Mouse (Mus musculus): ENCODE measurements around the gene Tmem104. TPM values are rescaled to one million over a fixed set of nuclear protein-coding genes. Genes with fewer than 3 reads are reported as not detected.
A peak's percentile ranks its signal among the peaks of the same experiment; 100 is the strongest.

Gene Tmem104
- total and polyA plus RNA-seq, 2 experiments from 2014 or later, result 8.5 to 12.9 TPM

DNA sequence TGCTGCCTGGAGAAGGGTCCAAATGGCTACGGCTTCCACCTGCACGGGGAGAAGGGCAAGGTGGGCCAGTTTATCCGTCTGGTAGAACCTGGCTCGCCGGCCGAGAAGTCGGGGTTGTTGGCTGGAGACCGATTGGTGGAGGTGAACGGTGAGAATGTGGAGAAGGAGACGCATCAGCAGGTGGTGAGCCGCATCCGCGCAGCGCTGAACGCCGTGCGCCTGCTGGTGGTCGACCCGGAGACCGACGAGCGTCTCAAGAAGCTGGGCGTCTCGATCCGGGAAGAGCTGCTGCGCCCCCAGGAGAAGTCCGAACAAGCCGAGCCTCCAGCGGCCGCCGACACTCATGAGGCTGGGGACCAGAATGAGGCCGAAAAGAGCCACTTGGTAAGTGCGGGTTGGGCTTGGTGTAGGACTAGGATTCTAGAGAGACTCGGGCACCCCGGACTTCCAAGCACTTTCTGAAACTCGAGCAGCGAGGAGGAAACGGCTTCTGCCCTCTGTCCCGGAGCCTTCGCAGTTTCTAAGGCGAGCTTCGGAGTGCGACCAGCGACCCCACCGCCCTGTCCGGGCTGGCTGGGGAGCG is 23.6 kb upstream of the Tmem104 start:
- TF ChIP-seq CTCF (IDR thresholded peaks at IDR 0.05), result peak; percentile 63
- Histone ChIP-seq H3K27ac (ENCODE audit: low read depth, low read length) (peak overlapping the region; percentile 52; the same call in 1 of the 2 replicates), H3K9me3 (ENCODE audit: low read length) (no peaks in the 10 kb centered on the region), H3K4me3 (ENCODE audit: low read depth, low read length) (peak overlapping the region; percentile 49), H3K4me2 (ENCODE audit: low read depth, low read length, poor library complexity, severe bottlenecking) (peak overlapping the region; percentile 55), H3K9ac (replicated peaks; ENCODE audit: low read length, poor library complexity, severe bottlenecking) (peak overlapping the region; percentile 55; the same call in 1 of the 2 replicates), H3K27me3 (ENCODE audit: insufficient read depth, low read length) (peaks cover 27% of the 10 kb centered on the region), H3K4me1 (ENCODE audit: insufficient read depth, low read length) (peaks cover 4% of the 10 kb centered on the region; the same call in 1 of the 2 replicates), H3K36me3 (ENCODE audit: insufficient read depth, low read length) (no peaks in the 10 kb centered on the region)
- ATAC-seq (ENCODE audit: low FRiP score) (peak; percentile 31; the same call in 1 of the 2 replicates), DNase-seq (ENCODE audit: low spot score) (peak; percentile 48)
- under 1% methylated on average over 47 of the region's 47 CpGs for WGBS

GRCm38 (mm10) chr11:115164341-115164975 is 22.8 kb upstream of the Tmem104 start:
- Histone ChIP-seq H3K36me3 (ENCODE audit: insufficient read depth, low read length) (no peaks in the 10 kb centered on the region), H3K27ac (ENCODE audit: low read depth, low read length) (peak overlapping the region; percentile 12; the same call in 1 of the 2 replicates), H3K4me1 (ENCODE audit: insufficient read depth, low read length) (peaks cover 4% of the 10 kb centered on the region; the same call in 1 of the 2 replicates), H3K9me3 (ENCODE audit: low read length) (no peaks in the 10 kb centered on the region), H3K27me3 (ENCODE audit: insufficient read depth, low read length) (peaks cover 27% of the 10 kb centered on the region), H3K9ac (replicated peaks; ENCODE audit: low read length, poor library complexity, severe bottlenecking) (0 out of 2 replicates have a peak overlapping the region, but pooled peaks have one; percentile 55), H3K4me2 (ENCODE audit: low read depth, low read length, poor library complexity, severe bottlenecking) (peak overlapping the region; percentile 55), H3K4me3 (ENCODE audit: low read depth, low read length) (peak overlapping the region; percentile 49)
- no peak for TF ChIP-seq CTCF (IDR thresholded peaks at IDR 0.05)
- WGBS, result under 1% methylated on average over 14 of the region's 14 CpGs
- ATAC-seq (ENCODE audit: low FRiP score), result no peak
- no peak for DNase-seq (ENCODE audit: low spot score)

GRCm38 (mm10) chr11:115164976-115165374 is 22.3 kb upstream of the Tmem104 start:
- Histone ChIP-seq H3K4me3 (ENCODE audit: low read depth, low read length) (peak overlapping the region; percentile 49), H3K27ac (ENCODE audit: low read depth, low read length) (peak overlapping the region; percentile 12; the same call in 1 of the 2 replicates), H3K9me3 (ENCODE audit: low read length) (no peaks in the 10 kb centered on the region), H3K4me2 (ENCODE audit: low read depth, low read length, poor library complexity, severe bottlenecking) (peak overlapping the region; percentile 55), H3K27me3 (ENCODE audit: insufficient read depth, low read length) (peaks cover 27% of the 10 kb centered on the region), H3K4me1 (ENCODE audit: insufficient read depth, low read length) (peaks cover 4% of the 10 kb centered on the region; the same call in 1 of the 2 replicates), H3K9ac (replicated peaks; ENCODE audit: low read length, poor library complexity, severe bottlenecking) (0 out of 2 replicates have a peak overlapping the region, but pooled peaks have one; percentile 55), H3K36me3 (ENCODE audit: insufficient read depth, low read length) (no peaks in the 10 kb centered on the region)
- 4% methylated on average over 9 of the region's 9 CpGs for WGBS
- no peak for ATAC-seq (ENCODE audit: low FRiP score)
- peak; percentile 69 for DNase-seq (ENCODE audit: low spot score)
- 0 out of 2 replicates have a peak, but pooled peaks have one; percentile 6 for TF ChIP-seq CTCF (IDR thresholded peaks at IDR 0.05)

- DNase-seq (ENCODE audit: low spot score) (no peak), ATAC-seq (ENCODE audit: low FRiP score) (no peak)
- H3K27ac ChIP-seq (ENCODE audit: low read depth, low read length), result no peak overlapping the region
- H3K9me3 ChIP-seq (ENCODE audit: low read length), result no peaks in the 10 kb centered on the region
- TF ChIP-seq CTCF (IDR thresholded peaks at IDR 0.05), result no peak
- no peak overlapping the region for H3K4me2 ChIP-seq (ENCODE audit: low read depth, low read length, poor library complexity, severe bottlenecking)
- peaks cover 4% of the 10 kb centered on the region; the same call in 1 of the 2 replicates for H3K4me1 ChIP-seq (ENCODE audit: insufficient read depth, low read length)
- H3K4me3 ChIP-seq (ENCODE audit: low read depth, low read length), result no peak overlapping the region
- 87% methylated on average over 3 of the region's 3 CpGs for WGBS
- no peaks in the 10 kb centered on the region for H3K36me3 ChIP-seq (ENCODE audit: insufficient read depth, low read length)
- H3K27me3 ChIP-seq (ENCODE audit: insufficient read depth, low read length), result peaks cover 22% of the 10 kb centered on the region
- no peak overlapping the region for H3K9ac ChIP-seq (replicated peaks; ENCODE audit: low read length, poor library complexity, severe bottlenecking)
Measured at GRCm38 (mm10) chr11:115166776-115167175, 20.5 kb upstream of the Tmem104 start.

- Histone ChIP-seq H3K9me3 (ENCODE audit: low read length) (no peaks in the 10 kb centered on the region), H3K27me3 (ENCODE audit: insufficient read depth, low read length) (peaks cover 16% of the 10 kb centered on the region), H3K4me1 (ENCODE audit: insufficient read depth, low read length) (peaks cover 2% of the 10 kb centered on the region; the same call in 1 of the 2 replicates), H3K4me3 (ENCODE audit: low read depth, low read length) (no peak overlapping the region), H3K27ac (ENCODE audit: low read depth, low read length) (no peak overlapping the region), H3K4me2 (ENCODE audit: low read depth, low read length, poor library complexity, severe bottlenecking) (no peak overlapping the region), H3K36me3 (ENCODE audit: insufficient read depth, low read length) (no peaks in the 10 kb centered on the region), H3K9ac (replicated peaks; ENCODE audit: low read length, poor library complexity, severe bottlenecking) (no peak overlapping the region)
- ATAC-seq (ENCODE audit: low FRiP score) (no peak), DNase-seq (ENCODE audit: low spot score) (no peak)
- 85% methylated on average over 8 of the region's 8 CpGs for WGBS
- TF ChIP-seq CTCF (IDR thresholded peaks at IDR 0.05), result no peak
Measured at GRCm38 (mm10) chr11:115167631-115168249, 19.5 kb upstream of the Tmem104 start.

All from midbrain, postnatal 0 days (tissue).